Mouse (Mus musculus) bone marrow macrophage, adult 2 months (primary cell): Measurements from ENCODE around the gene Atp6v0d1.

Source experiments
- CTCF ChIP-seq: IDR thresholded peaks from 2 replicates; pipeline ENCODE4 v1.5.1; 2012; ENCODE audit warnings: low read depth, mild to moderate bottlenecking, low read length, moderate library complexity
- POLR2A ChIP-seq: IDR thresholded peaks from 2 replicates; pipeline ENCODE4 v1.6.1; 2012; ENCODE audit warnings: mild to moderate bottlenecking, low read depth, low read length, borderline replicate concordance

- no peak for TF ChIP-seq POLR2A
- TF ChIP-seq CTCF: no peak
These were observed 57.1 kb downstream of the Atp6v0d1 start for GRCm38 (mm10) chr8:105508758-105509157.
